Mouse (Mus musculus) cortical plate, adult 2 months (tissue): ENCODE data around the gene Rnf224. TPM values are rescaled to one million over a fixed set of nuclear protein-coding genes. Genes with fewer than 3 reads are reported as not detected.

Experiments used
- H3K27ac ChIP-seq: fragments of 200-500 bp; 2 replicates; pipeline ENCODE4 v1.5.1; 2012; ENCODE audit warnings: low read length, control low read depth, inconsistent platforms; ENCODE audit not compliant: insufficient read depth
- H3K4me1 ChIP-seq: fragments of 200-500 bp; 2 replicates; pipeline ENCODE4 v1.6.1; 2011; ENCODE audit warnings: low read length; ENCODE audit not compliant: control insufficient read depth, insufficient read depth
- H3K4me3 ChIP-seq: fragments of 200-500 bp; 2 replicates; pipeline ENCODE4 v1.5.1; 2011; ENCODE audit warnings: mild to moderate bottlenecking, low read length, control low read depth; ENCODE audit not compliant: insufficient read depth
- CTCF ChIP-seq: fragments of 200-500 bp; IDR thresholded peaks from 2 replicates; pipeline ENCODE4 v1.5.1; 2011; ENCODE audit warnings: mild to moderate bottlenecking, control low read depth, low read length; ENCODE audit not compliant: insufficient read depth; ENCODE audit errors: extremely low read depth
- POLR2A ChIP-seq: fragments of 200-500 bp; IDR thresholded peaks from 2 replicates; pipeline ENCODE4 v1.6.1; 2011; ENCODE audit warnings: mild to moderate bottlenecking, low read length, control low read depth; ENCODE audit not compliant: insufficient read depth; ENCODE audit errors: extremely low read depth
- polyA plus RNA-seq: library from polyadenylated mRNA; depleted of rRNA; stranded (reverse); fragments of >200 nt; gene quantifications from 2 replicates; pipeline ENCODE4 v1.2.3, GENCODE M21; 2012; rRNA removed

Rnf224 gene
- polyA plus RNA-seq, 1 experiment, result not detected

- Histone ChIP-seq H3K4me3 (0 out of 2 replicates have a peak overlapping the region, but pooled peaks have one; percentile 3), H3K4me1 (no peaks in the 10 kb centered on the region), H3K27ac (no peak overlapping the region)
- TF ChIP-seq CTCF (peak; percentile 34; the same call in 1 of the 2 replicates), POLR2A (no peak)
Observed at GRCm38 (mm10) chr2:25185625-25186574, 50.7 kb downstream of the Rnf224 start.

- H3K27ac ChIP-seq, result no peak overlapping the region
- H3K4me1 ChIP-seq, result no peaks in the 10 kb centered on the region
- no peak for TF ChIP-seq POLR2A
- no peak for TF ChIP-seq CTCF
Observed at GRCm38 (mm10) chr2:25184496-25184895, 52.1 kb downstream of the Rnf224 start.

More at GRCm38 (mm10) chr2:25184496-25184895, 52.1 kb downstream of the Rnf224 start:
- H3K4me3 ChIP-seq, result no peak overlapping the region

Other genes starting within 250 kb of the Rnf224 start
- 724 and 838 TPM in 2 replicates for gene Nsmf, start 182.4 kb downstream of the Rnf224 start, polyA plus RNA-seq
- not detected in 2 replicates for gene Entpd8, start 156.5 kb downstream of the Rnf224 start, polyA plus RNA-seq
- not detected in 2 replicates for gene Noxa1, start 141.6 kb downstream of the Rnf224 start, polyA plus RNA-seq
- 22.1 and 24.2 TPM in 2 replicates for gene Nrarp, start 56.0 kb downstream of the Rnf224 start, polyA plus RNA-seq
- 2.5 TPM in 2 replicates for gene Tor4a, start 39.9 kb downstream of the Rnf224 start, polyA plus RNA-seq
- gene Nelfb, start 25.3 kb downstream of the Rnf224 start, polyA plus RNA-seq, result 52.0 and 57.5 TPM in 2 replicates
- 0.11 TPM in 1 of 2 replicates, not detected in the other for gene Stpg3, start 22.1 kb downstream of the Rnf224 start, polyA plus RNA-seq
- gene Fam166a, start 18.0 kb downstream of the Rnf224 start, polyA plus RNA-seq, result 0.19 and 0.21 TPM in 2 replicates
- gene Tubb4b, start 12.1 kb downstream of the Rnf224 start, polyA plus RNA-seq, result 527 and 537 TPM in 2 replicates
- gene Slc34a3, start 2.4 kb downstream of the Rnf224 start, polyA plus RNA-seq, result 0.26 and 0.44 TPM in 2 replicates
- gene Rnf208, start 5.5 kb upstream of the Rnf224 start, polyA plus RNA-seq, result 314 and 325 TPM in 2 replicates
- gene Cysrt1, start 5.7 kb upstream of the Rnf224 start, polyA plus RNA-seq, result 0.21 and 0.57 TPM in 2 replicates
- gene AL732309.1, start 10.1 kb upstream of the Rnf224 start, polyA plus RNA-seq, result 14.0 and 15.5 TPM in 2 replicates
- 33.8 and 36.0 TPM in 2 replicates for gene Tmem203, start 18.7 kb upstream of the Rnf224 start, polyA plus RNA-seq
- 14.0 and 22.0 TPM in 2 replicates for gene Tprn, start 25.8 kb upstream of the Rnf224 start, polyA plus RNA-seq
- 87.9 and 93.2 TPM in 2 replicates for gene Ssna1, start 35.7 kb upstream of the Rnf224 start, polyA plus RNA-seq
- 75.7 and 76.5 TPM in 2 replicates for gene Anapc2, start 35.7 kb upstream of the Rnf224 start, polyA plus RNA-seq
- not detected in 2 replicates for gene Tmem210, start 51.4 kb upstream of the Rnf224 start, polyA plus RNA-seq
- gene Lrrc26, start 53.1 kb upstream of the Rnf224 start, polyA plus RNA-seq, result not detected in 2 replicates
- 336 and 340 TPM in 2 replicates for gene Grin1, start 82.4 kb upstream of the Rnf224 start, polyA plus RNA-seq
- 27.0 and 28.4 TPM in 2 replicates for gene Man1b1, start 95.6 kb upstream of the Rnf224 start, polyA plus RNA-seq
- gene Dpp7, start 119.6 kb upstream of the Rnf224 start, polyA plus RNA-seq, result 59.8 and 69.1 TPM in 2 replicates
- gene Uap1l1, start 128.9 kb upstream of the Rnf224 start, polyA plus RNA-seq, result 16.6 and 20.4 TPM in 2 replicates
- 4.0 and 4.4 TPM in 2 replicates for gene Sapcd2, start 135.5 kb upstream of the Rnf224 start, polyA plus RNA-seq
- 15.8 and 19.0 TPM in 2 replicates for gene Entpd2, start 159.1 kb upstream of the Rnf224 start, polyA plus RNA-seq
- 435 and 468 TPM in 2 replicates for gene Npdc1, start 162.6 kb upstream of the Rnf224 start, polyA plus RNA-seq
- 0.38 and 0.48 TPM in 2 replicates for gene Fut7, start 186.5 kb upstream of the Rnf224 start, polyA plus RNA-seq
- gene Abca2, start 191.9 kb upstream of the Rnf224 start, polyA plus RNA-seq, result 105 and 109 TPM in 2 replicates
- 0.72 and 0.79 TPM in 2 replicates for gene Clic3, start 220.1 kb upstream of the Rnf224 start, polyA plus RNA-seq
- gene Paxx, start 224.3 kb upstream of the Rnf224 start, polyA plus RNA-seq, result 137 TPM in 2 replicates
- gene Ptgds, start 233.3 kb upstream of the Rnf224 start, polyA plus RNA-seq, result 2,250 and 2,426 TPM in 2 replicates